Mouse (Mus musculus): ENCODE measurements around the gene Cxcr1. TPM values are rescaled to one million over a fixed set of nuclear protein-coding genes. Genes with fewer than 3 reads are reported as not detected.

Gene Cxcr1
- total RNA-seq (2021), result not detected

GRCm38 (mm10) chr1:74194445-74194844, at the start of gene Cxcr1:
TSS of gene Cxcr1 (minus strand) at chr1:74194631.
- DNase-seq (ENCODE audit: extremely low spot score in 1 of 2, low spot score in 2 of 2), result no peak
- intact Hi-C loops (cut with DNase I), result no loop called here

- intact Hi-C loops (cut with DNase I), result no loop called here
- DNase-seq (ENCODE audit: extremely low spot score in 1 of 2, low spot score in 2 of 2), result no peak
Measured at GRCm38 (mm10) chr1:74240832-74241231, 46.4 kb upstream of the Cxcr1 start.

GRCm38 (mm10) chr1:74240311-74240710, 45.9 kb upstream of the Cxcr1 start:
- intact Hi-C loops (cut with DNase I), result no loop called here

GRCm38 (mm10) chr1:74239618-74240017, 45.2 kb upstream of the Cxcr1 start:
- DNase-seq (ENCODE audit: extremely low spot score in 1 of 2, low spot score in 2 of 2), result peak in 1 of 2 experiments; percentile 33

More at GRCm38 (mm10) chr1:74240311-74240710, 45.9 kb upstream of the Cxcr1 start:
- DNase-seq (ENCODE audit: extremely low spot score in 1 of 2, low spot score in 2 of 2), result peak; percentile 52 to 68

GRCm38 (mm10) chr1:74239162-74239561, 44.7 kb upstream of the Cxcr1 start:
- intact Hi-C loops (cut with DNase I), result no loop called here
- no peak for DNase-seq (ENCODE audit: extremely low spot score in 1 of 2, low spot score in 2 of 2)

More at GRCm38 (mm10) chr1:74239618-74240017, 45.2 kb upstream of the Cxcr1 start:
- intact Hi-C loops (cut with DNase I), result no loop called here

GRCm38 (mm10) chr1:74238136-74238535, 43.7 kb upstream of the Cxcr1 start:
- intact Hi-C loops (cut with DNase I), result no loop called here
- no peak for DNase-seq (ENCODE audit: extremely low spot score in 1 of 2, low spot score in 2 of 2)

- intact Hi-C loops (cut with DNase I), result no loop called here
- DNase-seq (ENCODE audit: extremely low spot score in 1 of 2, low spot score in 2 of 2), result no peak
Measured at GRCm38 (mm10) chr1:74237671-74238070, 43.2 kb upstream of the Cxcr1 start.

GRCm38 (mm10) chr1:74236590-74237317, 42.3 kb upstream of the Cxcr1 start:
- DNase-seq (ENCODE audit: extremely low spot score in 1 of 2, low spot score in 2 of 2), result peak in 1 of 2 experiments; percentile 72
- intact Hi-C loops (cut with DNase I), result no loop called here

- intact Hi-C loops (cut with DNase I), result no loop called here
- peak; percentile 93 to 98 for DNase-seq (ENCODE audit: extremely low spot score in 1 of 2, low spot score in 2 of 2)
Measured at GRCm38 (mm10) chr1:74235938-74236589, 41.6 kb upstream of the Cxcr1 start, which contains the start of gene Arpc2. TSS of gene Arpc2 (plus strand) at chr1:74236084.

- intact Hi-C loops (cut with DNase I), result no loop called here
- DNase-seq (ENCODE audit: extremely low spot score in 1 of 2, low spot score in 2 of 2), result no peak
Measured at GRCm38 (mm10) chr1:74230992-74231391, 36.6 kb upstream of the Cxcr1 start.

GRCm38 (mm10) chr1:74229942-74230341, 35.5 kb upstream of the Cxcr1 start:
- DNase-seq (ENCODE audit: extremely low spot score in 1 of 2, low spot score in 2 of 2), result no peak
- intact Hi-C loops (cut with DNase I), result no loop called here

- DNase-seq (ENCODE audit: extremely low spot score in 1 of 2, low spot score in 2 of 2), result peak in 1 of 2 experiments; percentile 49
Measured at GRCm38 (mm10) chr1:74227317-74227716, 32.9 kb upstream of the Cxcr1 start.

GRCm38 (mm10) chr1:74219922-74220321, 25.5 kb upstream of the Cxcr1 start:
- no peak for DNase-seq (ENCODE audit: extremely low spot score in 1 of 2, low spot score in 2 of 2)
- intact Hi-C loops (cut with DNase I), result no loop called here

More at GRCm38 (mm10) chr1:74227317-74227716, 32.9 kb upstream of the Cxcr1 start:
- intact Hi-C loops (cut with DNase I), result no loop called here

GRCm38 (mm10) chr1:74208941-74209340, 14.5 kb upstream of the Cxcr1 start:
- no peak for DNase-seq (ENCODE audit: extremely low spot score in 1 of 2, low spot score in 2 of 2)
- intact Hi-C loops (cut with DNase I), result loop anchor here (5.0 kb wide), 2 partner anchors 68 to 153 kb away; partner anchors contain the start of genes Catip and Gpbar1

GRCm38 (mm10) chr1:74207906-74208305, 13.5 kb upstream of the Cxcr1 start:
- peak in 1 of 2 experiments; percentile 54 for DNase-seq (ENCODE audit: extremely low spot score in 1 of 2, low spot score in 2 of 2)
- intact Hi-C loops (cut with DNase I), result loop anchor here (5.0 kb wide), 2 partner anchors 69 to 154 kb away; partner anchors contain the start of genes Catip and Gpbar1

GRCm38 (mm10) chr1:74206642-74207041, 12.2 kb upstream of the Cxcr1 start:
- DNase-seq (ENCODE audit: extremely low spot score in 1 of 2, low spot score in 2 of 2), result no peak
- intact Hi-C loops (cut with DNase I), result loop anchor here (5.0 kb wide), 2 partner anchors 71 to 156 kb away; partner anchors contain the start of genes Catip and Gpbar1

GRCm38 (mm10) chr1:74205881-74206280, 11.4 kb upstream of the Cxcr1 start:
- DNase-seq (ENCODE audit: extremely low spot score in 1 of 2, low spot score in 2 of 2), result no peak
- intact Hi-C loops (cut with DNase I), result loop anchor here (5.0 kb wide), 2 partner anchors 71 to 156 kb away; partner anchors contain the start of genes Catip and Gpbar1

GRCm38 (mm10) chr1:74203457-74203856, 9.0 kb upstream of the Cxcr1 start:
- intact Hi-C loops (cut with DNase I), result no loop called here
- no peak for DNase-seq (ENCODE audit: extremely low spot score in 1 of 2, low spot score in 2 of 2)

GRCm38 (mm10) chr1:74201048-74201844, 6.8 kb upstream of the Cxcr1 start:
- intact Hi-C loops (cut with DNase I), result no loop called here
- DNase-seq (ENCODE audit: extremely low spot score in 1 of 2, low spot score in 2 of 2), result no peak

All from left cerebral cortex, postnatal 10 days (tissue).